Comparison of ENCODE assay signal across 12 mouse cellular contexts in the genomic region with DNA sequence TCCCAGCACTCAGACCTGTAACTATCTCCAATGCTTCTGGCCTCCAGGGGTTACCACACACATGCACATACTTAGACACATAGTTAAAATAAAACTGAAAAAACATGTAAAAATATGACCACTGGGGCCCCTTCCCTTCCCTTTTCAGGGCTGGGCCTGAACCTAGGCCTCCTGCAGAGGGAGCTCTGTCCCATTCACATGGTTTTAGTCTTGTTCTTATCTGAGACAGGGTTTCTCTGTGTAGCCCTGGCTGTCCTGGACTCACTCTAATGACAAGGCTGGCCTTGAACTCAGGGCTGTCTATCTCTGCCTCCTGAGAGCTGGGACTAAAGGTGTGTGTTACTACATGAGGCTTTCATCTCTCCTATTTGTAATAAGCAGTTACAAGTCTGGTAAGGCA. TPM values are rescaled to one million over a fixed set of nuclear protein-coding genes. Genes with fewer than 3 reads are reported as not detected.
DNase-seq lines count a peak whose midpoint lies in the region; ATAC-seq and TF ChIP-seq lines count a peak whose summit lies in the region.
"Had no signal": no experiment of that assay in that cellular context is flagged by ENCODE, and none has a peak within 500 bp of the region (broad histone marks: within the 10 kb centered on the region; RNA-seq: fewer than 3 reads in every experiment).

No protein-coding gene starts in this region.

- no peak overlapping the region for H3K9ac ChIP-seq in hindbrain, postnatal 0 days (replicated peaks; ENCODE audit: low read length)
- H3K9ac ChIP-seq in hindbrain, embryonic 11.5 days (ENCODE audit: low read depth, low read length) = no peak overlapping the region
- H3K9ac ChIP-seq: hindbrain, embryonic 15.5 days; stomach, embryonic 15.5 days had no signal

- H3K4me1 ChIP-seq in hindbrain, postnatal 0 days (ENCODE audit: insufficient read depth, low read length) = no peaks in the 10 kb centered on the region
- H3K4me1 ChIP-seq in hindbrain, embryonic 11.5 days (replicated peaks; ENCODE audit: control insufficient read depth, insufficient read depth, low read length) = no peaks in the 10 kb centered on the region
- peaks cover 7% of the 10 kb centered on the region; the same call in 1 of the 2 replicates for H3K4me1 ChIP-seq in E14TG2a.4 (replicated peaks; ENCODE audit: low read depth, low read length)
- H3K4me1 ChIP-seq: hindbrain, embryonic 15.5 days had no signal

- H3K4me2 ChIP-seq in hindbrain, postnatal 0 days (ENCODE audit: low read depth, low read length) = no peak overlapping the region
- H3K4me2 ChIP-seq in hindbrain, embryonic 11.5 days (replicated peaks; ENCODE audit: low read depth, low read length) = no peak overlapping the region
- H3K4me2 ChIP-seq: hindbrain, embryonic 15.5 days; stomach, embryonic 15.5 days had no signal

- H3K27ac ChIP-seq in hindbrain, postnatal 0 days = no peak overlapping the region
- H3K27ac ChIP-seq in hindbrain, embryonic 11.5 days (ENCODE audit: low read depth, low read length) = no peak overlapping the region
- H3K27ac ChIP-seq: hindbrain, embryonic 15.5 days; stomach, embryonic 15.5 days had no signal

- TF ChIP-seq CTCF in hindbrain, postnatal 0 days (IDR thresholded peaks at IDR 0.05; ENCODE audit: low read depth) = peak; percentile 49
- TF ChIP-seq CTCF in E14TG2a.4 (conservative IDR thresholded peaks at IDR 0.05; ENCODE audit: low read length) = peak; percentile 20; the same call in 1 of the 2 replicates

- no peak overlapping the region for H3K4me3 ChIP-seq in hindbrain, postnatal 0 days (ENCODE audit: low read length)
- no peak overlapping the region for H3K4me3 ChIP-seq in hindbrain, embryonic 11.5 days (ENCODE audit: low read depth, low read length)
- H3K4me3 ChIP-seq in E14TG2a.4 (replicated peaks; ENCODE audit: low read length) = no peak overlapping the region
- H3K4me3 ChIP-seq: hindbrain, embryonic 15.5 days; myocyte; stomach, embryonic 15.5 days had no signal

- no peaks in the 10 kb centered on the region for H3K27me3 ChIP-seq in hindbrain, postnatal 0 days (ENCODE audit: insufficient read depth, low read length)
- no peaks in the 10 kb centered on the region for H3K27me3 ChIP-seq in hindbrain, embryonic 11.5 days (ENCODE audit: control insufficient read depth, insufficient read depth, low read length)
- H3K27me3 ChIP-seq in E14TG2a.4 (ENCODE audit: insufficient read depth, low read length) = no peaks in the 10 kb centered on the region
- H3K27me3 ChIP-seq: hindbrain, embryonic 15.5 days; stomach, embryonic 15.5 days had no signal

- H3K36me3 ChIP-seq in hindbrain, postnatal 0 days (ENCODE audit: insufficient read depth, low read length) = peaks cover 22% of the 10 kb centered on the region
- H3K36me3 ChIP-seq in hindbrain, embryonic 11.5 days (ENCODE audit: control insufficient read depth, insufficient read depth, low read length) = 0 out of 2 replicates have a peak, but pooled peaks cover 2% of the 10 kb centered on the region
- peaks cover 40% of the 10 kb centered on the region for H3K36me3 ChIP-seq in E14TG2a.4 (ENCODE audit: insufficient read depth, low read length)

- no peaks in the 10 kb centered on the region for H3K9me3 ChIP-seq in hindbrain, postnatal 0 days (ENCODE audit: low read length)
- H3K9me3 ChIP-seq in hindbrain, embryonic 11.5 days (ENCODE audit: control insufficient read depth, low read length) = no peaks in the 10 kb centered on the region
- H3K9me3 ChIP-seq in E14TG2a.4 (ENCODE audit: low read length) = no peaks in the 10 kb centered on the region
- H3K9me3 ChIP-seq: hindbrain, embryonic 15.5 days; stomach, embryonic 15.5 days had no signal

- peak; percentile 38 for DNase-seq in hindbrain, postnatal 0 days (ENCODE audit: low spot score)
- DNase-seq in hindbrain, embryonic 11.5 days (ENCODE audit: low spot score) = no peak
- peak; percentile 55 for DNase-seq in A20 (ENCODE audit: low read depth, low spot score)
- no peak for DNase-seq in urinary bladder, postnatal 10 days (ENCODE audit: low spot score)
- DNase-seq in left cerebral cortex, adult 18-20 months (ENCODE audit: low spot score in 2 of 2) = no peak
- DNase-seq: left cerebral cortex, postnatal 4 days had no signal

- no peak; the same call in 1 of the 2 replicates for ATAC-seq in hindbrain, postnatal 0 days
- ATAC-seq in hindbrain, embryonic 11.5 days (ENCODE audit: low FRiP score) = no peak
- peak; percentile 32 to 59 for ATAC-seq in hematopoietic stem cell, adult 5-6 weeks (replicated peaks in 1 of 2; ENCODE audit: insufficient read depth in 1 of 2, low FRiP score in 2 of 2, low TSS enrichment in 1 of 2, low read depth in 1 of 2, poor library complexity in 2 of 2, severe bottlenecking in 2 of 2)
- no peak for ATAC-seq in erythroid progenitor cell, adult 5-6 weeks (replicated peaks; ENCODE audit: low FRiP score, poor library complexity, severe bottlenecking)

RNA-seq across cellular contexts. Expression of a gene that starts 42.0 kb away (rescaled TPM):
- total RNA-seq in hindbrain, postnatal 0 days (2014; rRNA removed) = 78.4 and 89.7 TPM in 2 replicates
- polyA plus RNA-seq in hindbrain, postnatal 0 days (2015; fragmentation: Nextera tagmentation; extraction: Ambion mirVana) = 284 and 287 TPM in 2 replicates
- 195 and 202 TPM in 2 replicates for polyA plus RNA-seq in hindbrain, embryonic 11.5 days (2014; fragmentation: Nextera tagmentation; extraction: Ambion mirVana)
- 59.8 and 71.7 TPM in 2 replicates for total RNA-seq in hematopoietic stem cell, adult 5-6 weeks (2017)
- total RNA-seq in erythroid progenitor cell, adult 5-6 weeks (2015; ENCODE audit: low replicate concordance) = 70.8 and 75.0 TPM in 2 replicates
- total RNA-seq in erythroid progenitor cell, adult 5-6 weeks (2017; ENCODE audit: low replicate concordance) = 37.6 and 73.3 TPM in 2 replicates
- total RNA-seq in left cerebral cortex, adult 18-20 months (2021) = 100 to 1,000 TPM; 130 to 134 TPM

RNA-seq across cellular contexts. Expression of a gene that starts 42.6 kb away (rescaled TPM):
- not detected in 2 replicates for total RNA-seq in hindbrain, postnatal 0 days (2014; rRNA removed)
- 4.7 and 5.4 TPM in 2 replicates for polyA plus RNA-seq in hindbrain, postnatal 0 days (2015; fragmentation: Nextera tagmentation; extraction: Ambion mirVana)
- 0.84 TPM in 1 of 2 replicates, not detected in the other for polyA plus RNA-seq in hindbrain, embryonic 11.5 days (2014; fragmentation: Nextera tagmentation; extraction: Ambion mirVana)
- 22.8 TPM in 1 of 2 replicates, not detected in the other for total RNA-seq in hematopoietic stem cell, adult 5-6 weeks (2017)
- total RNA-seq in erythroid progenitor cell, adult 5-6 weeks (2015; ENCODE audit: low replicate concordance) = 21.8 TPM in 1 of 2 replicates, not detected in the other
- total RNA-seq in erythroid progenitor cell, adult 5-6 weeks (2017; ENCODE audit: low replicate concordance) = not detected in 2 replicates
- not detected for total RNA-seq in left cerebral cortex, adult 18-20 months (2021)
- polyA plus RNA-seq: myocyte had no signal

Comparison
In these comparisons a context has a peak if more than half of its experiments do, and no peak if none do; other contexts are left out.
1. DNase-seq: peak in hindbrain, postnatal 0 days (single experiment) and A20 (single experiment); none in hindbrain, embryonic 11.5 days (single experiment), urinary bladder, postnatal 10 days (single experiment) and left cerebral cortex, adult 18-20 months (0 of 2).
2. ATAC-seq: peak in hematopoietic stem cell, adult 5-6 weeks (2 of 2); none in hindbrain, postnatal 0 days (single experiment), hindbrain, embryonic 11.5 days (single experiment) and erythroid progenitor cell, adult 5-6 weeks (single experiment).